Mouse (Mus musculus) c-Kit-positive CD71-negative TER-119-negative erythroid progenitor cells, embryonic 14.5 days (primary cell): ENCODE data around the gene 4931406P16Rik.

Experiments
- DNase-seq: peaks from one replicate; pipeline ENCODE4 v3.0.0-alpha.2; 2013; ENCODE audit warnings: low read depth

4931406P16Rik gene

GRCm38 (mm10) chr7:34309186-34309764 lies 4.1 kb downstream of the 4931406P16Rik start:
- no peak for DNase-seq

GRCm38 (mm10) chr7:34308586-34308985 lies 4.8 kb downstream of the 4931406P16Rik start:
- DNase-seq: no peak

- DNase-seq: no peak
Observed at GRCm38 (mm10) chr7:34305454-34305853, 7.9 kb downstream of the 4931406P16Rik start.

- DNase-seq: no peak
Observed at GRCm38 (mm10) chr7:34302651-34303050, 10.7 kb downstream of the 4931406P16Rik start.

- DNase-seq: no peak
Observed at GRCm38 (mm10) chr7:34301952-34302351, 11.4 kb downstream of the 4931406P16Rik start.

GRCm38 (mm10) chr7:34298818-34299217 lies 14.5 kb downstream of the 4931406P16Rik start:
- DNase-seq: no peak

- DNase-seq: no peak
Observed at GRCm38 (mm10) chr7:34296124-34296523, 17.2 kb downstream of the 4931406P16Rik start.

GRCm38 (mm10) chr7:34292633-34293032 lies 20.7 kb downstream of the 4931406P16Rik start:
- no peak for DNase-seq

- no peak for DNase-seq
Observed at GRCm38 (mm10) chr7:34291265-34291664, 22.1 kb downstream of the 4931406P16Rik start.

GRCm38 (mm10) chr7:34290450-34291151 lies 22.8 kb downstream of the 4931406P16Rik start:
- DNase-seq: no peak

- DNase-seq: no peak
Observed at GRCm38 (mm10) chr7:34277656-34278055, 35.7 kb downstream of the 4931406P16Rik start.

GRCm38 (mm10) chr7:34276066-34276465 lies 37.3 kb downstream of the 4931406P16Rik start:
- no peak for DNase-seq

- no peak for DNase-seq
Observed at GRCm38 (mm10) chr7:34272465-34272864, 40.9 kb downstream of the 4931406P16Rik start.

GRCm38 (mm10) chr7:34268463-34268862 lies 44.9 kb downstream of the 4931406P16Rik start:
- DNase-seq: no peak

GRCm38 (mm10) chr7:34266421-34266820 lies 46.9 kb downstream of the 4931406P16Rik start:
- DNase-seq: no peak

- peak; percentile 46 for DNase-seq
Observed at GRCm38 (mm10) chr7:34265876-34266346, 47.4 kb downstream of the 4931406P16Rik start.

- no peak for DNase-seq
Observed at GRCm38 (mm10) chr7:34263437-34263836, 49.9 kb downstream of the 4931406P16Rik start.

GRCm38 (mm10) chr7:34258407-34258806 lies 54.9 kb downstream of the 4931406P16Rik start:
- no peak for DNase-seq

- no peak for DNase-seq
Observed at GRCm38 (mm10) chr7:34257279-34257678, 56.1 kb downstream of the 4931406P16Rik start.

- DNase-seq: no peak
Observed at GRCm38 (mm10) chr7:34255916-34256315, 57.4 kb downstream of the 4931406P16Rik start.

GRCm38 (mm10) chr7:34255137-34255536 lies 58.2 kb downstream of the 4931406P16Rik start:
- DNase-seq: no peak

GRCm38 (mm10) chr7:34252030-34252429 lies 61.3 kb downstream of the 4931406P16Rik start:
- DNase-seq: no peak

GRCm38 (mm10) chr7:34250738-34251137 lies 62.6 kb downstream of the 4931406P16Rik start, which contains the start of gene Gm6096:
Gene Gm6096 (plus strand): TSS chr7:34251038.
- no peak for DNase-seq
